Mouse (Mus musculus): ENCODE measurements around the gene Ssc4d.

Gene Ssc4d

DNA sequence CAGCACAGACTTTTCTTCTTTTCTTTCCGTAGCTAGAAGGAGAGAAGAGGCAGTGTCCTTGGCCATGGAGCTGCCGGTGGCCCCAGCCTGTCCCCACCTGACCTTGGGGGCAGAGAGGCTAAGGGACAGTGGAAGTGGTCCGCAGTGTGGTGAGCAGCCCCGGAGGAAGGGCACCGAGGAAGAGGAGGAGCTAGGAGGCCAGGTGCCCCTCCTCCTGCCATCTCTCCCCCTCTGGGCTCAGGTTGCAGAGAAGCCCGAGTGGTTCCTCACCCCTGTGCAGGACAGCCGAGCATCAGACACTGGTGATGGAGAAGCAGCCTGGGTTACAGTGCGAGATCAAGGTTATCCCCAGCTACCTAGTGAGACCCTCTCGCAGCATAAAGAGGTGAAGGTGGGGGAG, at the start of gene Ssc4d:
Gene Ssc4d, minus strand, starts transcription at position 167 of the 400 bp plus-strand sequence.
- no peak for DNase-seq (ENCODE audit: low read depth, low spot score)

DNA sequence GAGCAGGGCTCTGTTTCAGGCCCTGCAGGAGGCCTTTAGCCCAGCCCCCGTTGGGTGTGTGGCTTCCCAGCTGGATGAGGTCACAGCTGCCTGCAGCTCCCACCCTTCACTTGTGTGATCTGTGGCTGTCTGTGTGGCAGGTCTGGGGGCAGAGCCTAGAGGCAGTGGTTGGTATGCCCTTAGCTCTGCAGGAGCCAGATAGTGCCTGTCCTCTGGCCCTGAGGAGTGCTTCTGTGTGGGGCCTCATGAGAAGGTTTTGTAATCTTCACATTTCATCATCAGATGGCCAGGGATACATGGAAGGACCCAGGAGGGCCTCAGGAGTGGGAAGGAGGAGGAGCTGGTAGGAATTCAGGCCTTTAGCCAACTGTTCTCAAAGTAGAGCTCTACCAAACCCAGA, 45.6 kb upstream of the Ssc4d start:
- no peak for DNase-seq (ENCODE audit: low read depth, low spot score)

DNA sequence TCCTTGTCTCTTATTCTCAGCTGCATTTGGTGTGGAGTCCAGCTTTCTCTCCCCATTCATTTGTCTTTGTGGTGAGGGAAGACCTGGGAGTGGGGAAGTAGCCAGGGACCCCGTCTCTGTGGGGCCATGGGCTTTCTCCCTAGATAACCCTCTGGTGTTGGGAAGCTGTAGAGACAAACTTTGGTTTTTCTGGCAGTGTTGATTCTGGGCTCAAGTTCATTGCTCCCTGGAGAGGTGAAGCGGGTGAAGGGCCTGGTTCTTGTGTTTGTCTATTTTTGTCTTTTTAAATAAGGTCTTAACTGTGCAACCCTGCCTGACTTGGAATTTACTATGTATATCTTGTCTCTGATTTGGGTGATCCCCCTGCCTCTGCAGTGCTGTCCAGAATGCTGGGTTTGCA, 44.4 kb upstream of the Ssc4d start:
- DNase-seq (ENCODE audit: low read depth, low spot score) = no peak

DNA sequence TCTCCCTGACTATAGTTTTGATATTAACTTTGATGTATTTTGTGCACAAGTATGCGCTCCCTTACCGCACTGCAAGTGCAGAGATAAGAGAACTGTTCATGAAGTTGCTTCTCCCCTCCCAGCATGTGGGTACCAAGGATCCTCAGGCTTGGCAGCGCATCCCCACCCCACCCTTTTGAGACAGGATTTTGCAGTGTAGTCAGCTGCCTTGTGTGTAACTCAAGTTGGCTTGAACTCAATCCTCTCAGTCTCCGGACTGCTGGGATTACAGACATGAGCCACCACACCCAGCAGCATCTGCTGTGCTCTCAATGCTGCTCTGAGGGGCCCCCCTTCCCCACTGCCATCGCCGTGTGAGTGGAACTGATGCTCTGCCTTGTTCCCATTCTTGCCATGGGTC, 42.9 kb upstream of the Ssc4d start:
- DNase-seq (ENCODE audit: low read depth, low spot score) = no peak

DNA sequence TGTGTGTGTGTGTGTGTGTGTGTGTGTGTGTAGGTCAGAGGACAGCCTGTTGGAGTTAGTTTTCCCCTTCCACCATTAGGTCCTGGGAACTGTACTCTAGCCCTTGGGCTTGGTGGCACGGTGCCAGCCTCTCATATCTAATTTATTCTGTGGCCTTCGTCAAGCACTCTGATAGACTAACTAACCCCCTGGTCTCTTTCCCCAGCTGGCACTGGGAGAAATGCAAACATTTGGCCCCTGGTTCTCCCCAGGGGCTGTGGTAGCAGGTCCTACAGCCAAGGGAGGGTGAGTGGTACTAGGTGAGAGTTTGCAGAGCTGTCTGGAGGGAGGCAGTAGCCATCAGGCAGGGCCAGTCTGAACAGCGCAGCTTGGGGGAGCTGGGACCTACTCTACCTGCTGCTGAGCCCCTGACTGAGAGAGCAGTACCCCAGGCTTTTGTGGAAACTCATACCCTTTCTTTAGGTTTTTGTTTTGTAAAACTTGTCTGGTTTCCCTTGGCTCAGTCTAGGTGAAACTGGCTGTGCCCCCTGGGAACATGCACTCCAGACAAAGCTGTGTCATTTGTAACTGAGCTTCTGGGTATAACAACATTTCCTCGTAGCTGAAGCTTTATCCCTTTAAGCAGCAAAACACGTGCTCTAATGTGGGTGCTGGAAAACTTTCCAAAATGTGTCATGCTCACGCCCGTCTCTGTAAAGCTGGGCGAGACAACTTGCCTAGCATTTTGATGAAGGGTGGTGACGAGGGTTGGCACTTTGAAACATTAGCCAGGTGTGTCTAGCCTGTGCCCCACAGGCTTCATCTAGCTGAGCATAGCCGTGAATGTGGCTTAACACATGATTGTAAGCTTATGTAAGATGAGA, 41.9 kb upstream of the Ssc4d start:
- no peak for DNase-seq (ENCODE audit: low read depth, low spot score)

DNA sequence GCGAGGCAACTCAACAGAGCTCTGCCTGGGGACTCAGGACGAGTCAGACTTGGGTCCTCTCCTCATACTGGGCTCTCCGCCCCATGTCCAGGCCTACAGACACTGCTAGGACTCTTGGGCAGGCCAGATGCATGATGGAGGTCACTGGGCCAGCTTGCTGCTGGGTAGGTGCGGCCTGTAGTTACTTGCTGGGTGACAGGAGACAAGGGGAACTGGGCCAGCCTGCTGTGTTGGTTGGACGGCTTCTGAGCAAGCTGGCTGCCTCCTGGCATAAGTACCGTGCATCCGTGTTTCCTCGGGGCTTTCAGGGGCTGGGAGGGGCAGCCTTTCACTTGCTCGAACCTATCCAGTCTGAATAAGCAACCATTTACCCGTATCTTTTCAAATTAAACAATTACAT, 41.3 kb upstream of the Ssc4d start:
- DNase-seq (ENCODE audit: low read depth, low spot score) = no peak

DNA sequence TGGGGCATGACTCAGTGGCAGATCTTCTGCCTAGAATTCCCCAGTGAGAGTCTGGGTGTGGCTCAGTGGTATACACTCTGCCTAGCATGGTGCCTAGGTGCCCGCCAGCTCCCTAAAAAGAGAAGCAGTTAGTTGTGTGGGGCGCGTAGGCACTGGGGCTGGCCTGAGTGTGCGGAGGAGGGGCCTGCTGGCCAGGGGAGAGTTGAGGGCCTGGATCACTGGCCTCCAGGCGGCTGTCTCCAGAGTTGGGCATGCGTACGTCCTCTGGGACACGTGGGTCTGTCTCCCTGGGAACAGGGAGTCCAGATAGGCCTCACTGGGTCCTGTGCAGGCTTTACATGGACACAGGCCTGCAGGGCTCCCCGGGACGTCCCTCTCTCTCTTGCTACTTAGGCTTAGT, 40.5 kb upstream of the Ssc4d start:
- no peak for DNase-seq (ENCODE audit: low read depth, low spot score)

GRCm38 (mm10) chr5:136007745-136008144, 33.4 kb upstream of the Ssc4d start:
- no peak for DNase-seq (ENCODE audit: low read depth, low spot score)

DNA sequence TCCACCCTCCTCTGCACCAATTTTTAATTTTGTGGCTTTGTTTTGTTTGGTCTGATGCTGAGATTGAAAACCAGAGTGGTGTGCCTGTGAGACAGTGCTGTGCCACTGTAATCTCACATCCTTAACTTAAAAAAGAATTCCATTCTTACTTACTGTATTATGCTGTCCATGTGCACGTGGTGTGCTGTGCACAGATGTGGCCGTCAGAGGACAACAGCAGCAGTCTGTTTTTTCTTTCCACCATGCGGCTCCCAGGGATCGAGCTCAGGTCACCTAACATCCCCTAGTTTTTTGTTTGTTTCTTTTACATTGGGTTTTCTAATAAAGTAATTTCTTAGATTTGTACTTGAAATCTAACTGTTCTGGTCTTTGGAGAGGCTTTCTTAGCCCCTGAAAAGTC, 30.2 kb upstream of the Ssc4d start:
- DNase-seq (ENCODE audit: low read depth, low spot score) = no peak

GRCm38 (mm10) chr5:136002751-136003151, 28.4 kb upstream of the Ssc4d start:
- no peak for DNase-seq (ENCODE audit: low read depth, low spot score)

DNA sequence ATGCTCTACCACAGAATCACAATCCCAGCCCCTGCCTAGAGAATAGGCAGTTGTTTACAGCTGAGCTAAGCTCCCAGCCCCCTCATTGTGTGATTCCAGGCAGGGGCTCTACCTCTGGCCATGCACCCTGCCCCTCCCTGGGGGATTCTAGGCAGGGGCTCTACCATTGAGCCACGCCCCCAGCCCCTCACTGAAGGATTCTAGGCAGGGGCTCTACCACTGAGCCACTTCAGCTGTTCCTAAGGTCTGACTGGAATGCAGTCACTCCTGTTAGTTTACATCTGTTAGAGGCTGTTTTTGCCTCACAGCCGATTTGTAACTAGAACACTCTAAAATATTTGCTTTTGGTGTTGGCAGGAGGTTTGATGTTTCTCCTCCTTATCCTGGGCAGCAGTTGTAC, 28.0 kb upstream of the Ssc4d start:
- no peak for DNase-seq (ENCODE audit: low read depth, low spot score)

- DNase-seq (ENCODE audit: low read depth, low spot score) = no peak
Observed at GRCm38 (mm10) chr5:136001222-136001621, 26.9 kb upstream of the Ssc4d start.

- DNase-seq (ENCODE audit: low read depth, low spot score) = no peak
Observed at GRCm38 (mm10) chr5:135996162-135996561, 21.8 kb upstream of the Ssc4d start.

- DNase-seq (ENCODE audit: low read depth, low spot score) = peak; percentile 88
Observed at GRCm38 (mm10) chr5:135994725-135995687, 20.7 kb upstream of the Ssc4d start, which contains the start of gene Dtx2. TSS of gene Dtx2 (plus strand) at chr5:135994800.

- DNase-seq (ENCODE audit: low read depth, low spot score) = no peak
Observed at GRCm38 (mm10) chr5:135994335-135994724, 20.0 kb upstream of the Ssc4d start.

- DNase-seq (ENCODE audit: low read depth, low spot score) = no peak
Observed at GRCm38 (mm10) chr5:135993381-135993965, 19.1 kb upstream of the Ssc4d start.

DNA sequence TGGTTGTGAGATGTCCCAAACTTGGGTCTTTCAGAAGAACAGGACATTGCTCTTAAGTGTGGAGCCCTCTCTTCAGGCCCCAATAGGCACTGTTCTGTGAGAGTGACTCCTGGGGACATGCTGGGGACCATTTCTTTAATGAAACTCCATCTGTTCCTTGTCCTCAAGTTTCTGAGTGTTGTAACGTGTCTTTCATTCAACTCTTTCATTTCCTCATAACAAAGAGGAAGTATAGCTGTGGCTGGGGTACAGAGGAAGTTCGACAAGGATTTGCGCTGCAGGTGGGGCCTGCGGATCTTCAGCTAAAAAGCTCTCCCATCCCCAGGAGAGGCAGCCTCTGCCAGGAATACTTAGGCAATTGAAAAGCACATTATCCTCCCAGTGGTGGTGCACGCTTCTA, 16.3 kb upstream of the Ssc4d start:
- DNase-seq (ENCODE audit: low read depth, low spot score) = no peak

DNA sequence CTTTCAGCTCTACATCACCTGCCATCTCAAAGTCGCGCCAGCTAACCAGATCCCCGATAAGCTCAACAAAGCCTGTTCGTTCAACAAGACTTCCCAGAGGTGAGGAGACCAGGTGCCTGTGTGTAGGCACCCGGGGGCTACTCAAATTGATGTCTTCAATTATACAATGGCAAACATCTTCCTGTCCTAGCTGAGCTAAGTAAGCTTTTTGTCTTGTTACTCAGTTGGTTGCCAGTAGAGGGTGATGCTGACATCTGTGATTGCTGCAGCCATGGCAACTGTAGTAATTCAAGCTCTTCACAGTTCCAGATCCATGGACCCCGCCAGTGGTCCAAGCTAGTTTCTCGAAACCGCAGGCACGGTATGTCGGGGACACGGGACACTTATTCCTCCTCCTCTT, 12.9 kb upstream of the Ssc4d start:
- DNase-seq (ENCODE audit: low read depth, low spot score) = no peak

GRCm38 (mm10) chr5:135984546-135985044, 10.3 kb upstream of the Ssc4d start:
- DNase-seq (ENCODE audit: low read depth, low spot score) = no peak

DNA sequence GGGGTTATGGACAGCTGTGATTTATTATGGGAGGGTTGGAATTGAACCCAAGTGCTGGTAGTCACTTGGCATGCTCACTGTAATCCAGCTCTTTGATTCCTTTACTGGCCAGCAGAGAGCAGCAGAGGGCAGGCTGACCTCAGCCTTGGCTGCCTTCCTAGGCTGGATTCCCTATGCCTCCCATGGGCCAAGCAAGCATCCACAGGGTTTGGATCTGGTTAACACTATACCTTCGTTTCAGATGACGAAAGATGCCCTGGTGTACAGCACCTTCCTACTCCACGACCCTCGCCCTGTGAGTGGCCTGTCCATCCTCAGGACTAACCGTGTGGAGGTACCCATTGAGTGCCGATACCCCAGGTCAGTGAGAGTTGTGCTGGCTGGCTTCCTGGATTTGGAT, 8.1 kb upstream of the Ssc4d start:
- peak; percentile 72 for DNase-seq (ENCODE audit: low read depth, low spot score)

GRCm38 (mm10) chr5:135979904-135980303, 5.6 kb upstream of the Ssc4d start, which contains the start of gene Zp3:
TSS of gene Zp3 (plus strand) at chr5:135980099.
- DNase-seq (ENCODE audit: low read depth, low spot score) = no peak

DNA sequence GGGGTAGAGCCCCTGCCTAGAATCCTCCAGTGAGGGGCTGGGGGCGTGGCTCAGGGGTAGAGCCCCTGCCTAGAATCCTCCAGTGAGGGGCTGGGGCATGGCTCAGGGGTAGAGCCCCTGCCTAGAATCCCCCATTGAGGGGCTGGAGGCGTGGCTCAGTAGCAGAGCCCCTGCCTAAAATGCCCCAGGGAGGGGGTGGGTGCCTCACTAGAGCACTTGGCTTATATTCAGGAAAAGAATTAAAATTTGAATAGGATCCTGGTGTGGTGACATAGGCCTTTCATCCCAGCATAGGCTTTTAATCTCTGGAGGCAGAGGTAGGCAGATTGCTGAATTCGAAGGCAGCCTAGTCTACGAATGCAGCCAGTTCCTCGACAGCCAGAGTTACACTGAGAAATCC, 5.0 kb upstream of the Ssc4d start:
- no peak for DNase-seq (ENCODE audit: low read depth, low spot score)

Data from forelimb bud, embryonic 11.5 days (tissue).